Mouse (Mus musculus): ENCODE measurements around the gene Selenoo. TPM values are rescaled to one million over a fixed set of nuclear protein-coding genes. Genes with fewer than 3 reads are reported as not detected.

The Selenoo gene
- polyA plus RNA-seq, 1 experiment from 2014 or later: 21.5 TPM

GRCm38 (mm10) chr15:89090662-89091061 is 1.8 kb downstream of the Selenoo start:
- Histone ChIP-seq H3K27me3 (ENCODE audit: insufficient read depth, low read length) (no peaks in the 10 kb centered on the region), H3K4me3 (ENCODE audit: low read depth, low read length) (no peak overlapping the region), H3K4me1 (ENCODE audit: insufficient read depth) (peaks cover 4% of the 10 kb centered on the region; the same call in 1 of the 2 replicates), H3K4me2 (0 out of 2 replicates have a peak overlapping the region, but pooled peaks have one; percentile 4), H3K9me3 (ENCODE audit: low read depth, low read length) (no peaks in the 10 kb centered on the region), H3K9ac (no peak overlapping the region), H3K27ac (ENCODE audit: low read depth) (no peak overlapping the region), H3K36me3 (ENCODE audit: insufficient read depth) (peaks cover 46% of the 10 kb centered on the region)
- no peak for TF ChIP-seq CTCF (IDR thresholded peaks at IDR 0.05; ENCODE audit: low read depth)
- ATAC-seq (ENCODE audit: insufficient read depth) (no peak), DNase-seq (no peak)
- 83% methylated on average over 4 of the region's 4 CpGs for WGBS

- Histone ChIP-seq H3K4me2 (no peak overlapping the region), H3K36me3 (ENCODE audit: insufficient read depth) (peaks cover 48% of the 10 kb centered on the region), H3K27me3 (ENCODE audit: insufficient read depth, low read length) (no peaks in the 10 kb centered on the region), H3K4me1 (ENCODE audit: insufficient read depth) (peaks cover 4% of the 10 kb centered on the region; the same call in 1 of the 2 replicates), H3K4me3 (ENCODE audit: low read depth, low read length) (no peak overlapping the region), H3K9me3 (ENCODE audit: low read depth, low read length) (no peaks in the 10 kb centered on the region), H3K27ac (ENCODE audit: low read depth) (no peak overlapping the region), H3K9ac (no peak overlapping the region)
- TF ChIP-seq CTCF (IDR thresholded peaks at IDR 0.05; ENCODE audit: low read depth): no peak
- DNase-seq (no peak), ATAC-seq (ENCODE audit: insufficient read depth) (no peak)
- 79% methylated on average over 5 of the region's 5 CpGs for WGBS
These were observed 3.3 kb downstream of the Selenoo start for GRCm38 (mm10) chr15:89092181-89092580.

GRCm38 (mm10) chr15:89097450-89097849 is 8.6 kb downstream of the Selenoo start:
- Histone ChIP-seq H3K9me3 (ENCODE audit: low read depth, low read length) (no peaks in the 10 kb centered on the region), H3K36me3 (ENCODE audit: insufficient read depth) (peaks cover 100% of the 10 kb centered on the region), H3K27ac (ENCODE audit: low read depth) (no peak overlapping the region), H3K9ac (no peak overlapping the region), H3K27me3 (ENCODE audit: insufficient read depth, low read length) (no peaks in the 10 kb centered on the region), H3K4me1 (ENCODE audit: insufficient read depth) (no peaks in the 10 kb centered on the region), H3K4me3 (ENCODE audit: low read depth, low read length) (no peak overlapping the region), H3K4me2 (no peak overlapping the region)
- TF ChIP-seq CTCF (IDR thresholded peaks at IDR 0.05; ENCODE audit: low read depth): no peak
- ATAC-seq (ENCODE audit: insufficient read depth) (no peak), DNase-seq (no peak)
- WGBS: 88% methylated on average over 5 of the region's 5 CpGs

GRCm38 (mm10) chr15:89098616-89099015 is 9.7 kb downstream of the Selenoo start:
- Histone ChIP-seq H3K27ac (ENCODE audit: low read depth) (no peak overlapping the region), H3K4me3 (ENCODE audit: low read depth, low read length) (no peak overlapping the region), H3K9me3 (ENCODE audit: low read depth, low read length) (no peaks in the 10 kb centered on the region), H3K9ac (no peak overlapping the region), H3K27me3 (ENCODE audit: insufficient read depth, low read length) (no peaks in the 10 kb centered on the region), H3K36me3 (ENCODE audit: insufficient read depth) (peaks cover 99% of the 10 kb centered on the region), H3K4me1 (ENCODE audit: insufficient read depth) (no peaks in the 10 kb centered on the region), H3K4me2 (no peak overlapping the region)
- no peak for ATAC-seq (ENCODE audit: insufficient read depth)
- DNase-seq: no peak
- 90% methylated on average over 7 of the region's 7 CpGs for WGBS
- no peak for TF ChIP-seq CTCF (IDR thresholded peaks at IDR 0.05; ENCODE audit: low read depth)

- DNase-seq (no peak), ATAC-seq (ENCODE audit: insufficient read depth) (no peak)
- Histone ChIP-seq H3K9me3 (ENCODE audit: low read depth, low read length) (no peaks in the 10 kb centered on the region), H3K27ac (ENCODE audit: low read depth) (no peak overlapping the region), H3K36me3 (ENCODE audit: insufficient read depth) (peaks cover 99% of the 10 kb centered on the region), H3K4me3 (ENCODE audit: low read depth, low read length) (no peak overlapping the region), H3K4me1 (ENCODE audit: insufficient read depth) (no peaks in the 10 kb centered on the region), H3K9ac (no peak overlapping the region), H3K27me3 (ENCODE audit: insufficient read depth, low read length) (no peaks in the 10 kb centered on the region), H3K4me2 (no peak overlapping the region)
- TF ChIP-seq CTCF (IDR thresholded peaks at IDR 0.05; ENCODE audit: low read depth): no peak
- WGBS: 92% methylated on average over 12 of the region's 12 CpGs
These were observed 11.9 kb downstream of the Selenoo start for GRCm38 (mm10) chr15:89100823-89101222.

GRCm38 (mm10) chr15:89102646-89103045 is 13.8 kb downstream of the Selenoo start:
- no peak for ATAC-seq (ENCODE audit: insufficient read depth)

GRCm38 (mm10) chr15:89103921-89104320 is 15.0 kb downstream of the Selenoo start:
- H3K36me3 ChIP-seq (ENCODE audit: insufficient read depth): peaks cover 99% of the 10 kb centered on the region
- H3K4me3 ChIP-seq (ENCODE audit: low read depth, low read length): no peak overlapping the region
- no peak for DNase-seq
- no peak overlapping the region for H3K4me2 ChIP-seq
- no peak overlapping the region for H3K9ac ChIP-seq
- TF ChIP-seq CTCF (IDR thresholded peaks at IDR 0.05; ENCODE audit: low read depth): no peak
- H3K4me1 ChIP-seq (ENCODE audit: insufficient read depth): no peaks in the 10 kb centered on the region
- ATAC-seq (ENCODE audit: insufficient read depth): no peak
- no peaks in the 10 kb centered on the region for H3K9me3 ChIP-seq (ENCODE audit: low read depth, low read length)
- no peaks in the 10 kb centered on the region for H3K27me3 ChIP-seq (ENCODE audit: insufficient read depth, low read length)
- 89% methylated on average over 10 of the region's 10 CpGs for WGBS
- no peak overlapping the region for H3K27ac ChIP-seq (ENCODE audit: low read depth)

More at GRCm38 (mm10) chr15:89102646-89103045, 13.8 kb downstream of the Selenoo start:
- Histone ChIP-seq H3K27me3 (ENCODE audit: insufficient read depth, low read length) (no peaks in the 10 kb centered on the region), H3K9me3 (ENCODE audit: low read depth, low read length) (no peaks in the 10 kb centered on the region), H3K4me2 (no peak overlapping the region), H3K9ac (no peak overlapping the region), H3K36me3 (ENCODE audit: insufficient read depth) (peaks cover 99% of the 10 kb centered on the region), H3K4me1 (ENCODE audit: insufficient read depth) (no peaks in the 10 kb centered on the region), H3K27ac (ENCODE audit: low read depth) (no peak overlapping the region), H3K4me3 (ENCODE audit: low read depth, low read length) (no peak overlapping the region)
- 81% methylated on average over 5 of the region's 5 CpGs for WGBS
- no peak for DNase-seq
- TF ChIP-seq CTCF (IDR thresholded peaks at IDR 0.05; ENCODE audit: low read depth): no peak

GRCm38 (mm10) chr15:89104425-89104824 is 15.5 kb downstream of the Selenoo start:
- Histone ChIP-seq H3K36me3 (ENCODE audit: insufficient read depth) (peaks cover 99% of the 10 kb centered on the region), H3K27ac (ENCODE audit: low read depth) (no peak overlapping the region), H3K9ac (no peak overlapping the region), H3K4me2 (no peak overlapping the region), H3K4me1 (ENCODE audit: insufficient read depth) (no peaks in the 10 kb centered on the region), H3K27me3 (ENCODE audit: insufficient read depth, low read length) (no peaks in the 10 kb centered on the region), H3K4me3 (ENCODE audit: low read depth, low read length) (no peak overlapping the region), H3K9me3 (ENCODE audit: low read depth, low read length) (no peaks in the 10 kb centered on the region)
- DNase-seq (no peak), ATAC-seq (ENCODE audit: insufficient read depth) (no peak)
- no peak for TF ChIP-seq CTCF (IDR thresholded peaks at IDR 0.05; ENCODE audit: low read depth)
- 90% methylated on average over 8 of the region's 8 CpGs for WGBS
